Mouse (Mus musculus): ENCODE measurements around the gene Arhgdib.

Gene Arhgdib

GRCm38 (mm10) chr6:136950171-136950570 lies 8.5 kb upstream of the Arhgdib start:
- no peak for DNase-seq (ENCODE audit: low spot score)

GRCm38 (mm10) chr6:136947716-136948115 lies 6.0 kb upstream of the Arhgdib start:
- no peak for DNase-seq (ENCODE audit: low spot score)

- no peak for DNase-seq (ENCODE audit: low spot score)
Measured at GRCm38 (mm10) chr6:136946943-136947342, 5.2 kb upstream of the Arhgdib start.

- DNase-seq (ENCODE audit: low spot score), result no peak
Measured at GRCm38 (mm10) chr6:136946241-136946640, 4.5 kb upstream of the Arhgdib start.

- no peak for DNase-seq (ENCODE audit: low spot score)
Measured at GRCm38 (mm10) chr6:136944511-136944910, 2.8 kb upstream of the Arhgdib start.

- DNase-seq (ENCODE audit: low spot score), result no peak
Measured at GRCm38 (mm10) chr6:136943392-136943791, 1.7 kb upstream of the Arhgdib start.

GRCm38 (mm10) chr6:136942280-136942679 lies 581 bp upstream of the Arhgdib start:
- DNase-seq (ENCODE audit: low spot score), result no peak

- no peak for DNase-seq (ENCODE audit: low spot score)
Measured at GRCm38 (mm10) chr6:136940188-136940960, 1.3 kb downstream of the Arhgdib start.

- no peak for DNase-seq (ENCODE audit: low spot score)
Measured at GRCm38 (mm10) chr6:136939326-136940187, 2.1 kb downstream of the Arhgdib start.

- DNase-seq (ENCODE audit: low spot score), result no peak
Measured at GRCm38 (mm10) chr6:136938331-136939126, 3.2 kb downstream of the Arhgdib start.

- DNase-seq (ENCODE audit: low spot score), result no peak
Measured at GRCm38 (mm10) chr6:136937117-136937516, 4.6 kb downstream of the Arhgdib start.

GRCm38 (mm10) chr6:136936361-136936760 lies 5.3 kb downstream of the Arhgdib start:
- no peak for DNase-seq (ENCODE audit: low spot score)

GRCm38 (mm10) chr6:136935233-136935632 lies 6.5 kb downstream of the Arhgdib start:
- no peak for DNase-seq (ENCODE audit: low spot score)

- no peak for DNase-seq (ENCODE audit: low spot score)
Measured at GRCm38 (mm10) chr6:136934068-136934467, 7.6 kb downstream of the Arhgdib start.

- no peak for DNase-seq (ENCODE audit: low spot score)
Measured at GRCm38 (mm10) chr6:136931246-136931645, 10.5 kb downstream of the Arhgdib start.

- DNase-seq (ENCODE audit: low spot score), result peak; percentile 67
Measured at GRCm38 (mm10) chr6:136930677-136931076, 11.0 kb downstream of the Arhgdib start.

GRCm38 (mm10) chr6:136927626-136928025 lies 14.1 kb downstream of the Arhgdib start:
- DNase-seq (ENCODE audit: low spot score), result no peak

GRCm38 (mm10) chr6:136925049-136925448 lies 16.6 kb downstream of the Arhgdib start:
- DNase-seq (ENCODE audit: low spot score), result no peak

- no peak for DNase-seq (ENCODE audit: low spot score)
Measured at GRCm38 (mm10) chr6:136923532-136923931, 18.2 kb downstream of the Arhgdib start, which contains the start of gene Pde6h. Gene Pde6h, plus strand, starts transcription at chr6:136923832.

- DNase-seq (ENCODE audit: low spot score), result no peak
Measured at GRCm38 (mm10) chr6:136922871-136923270, 18.8 kb downstream of the Arhgdib start.

- DNase-seq (ENCODE audit: low spot score), result no peak
Measured at GRCm38 (mm10) chr6:136922080-136922479, 19.6 kb downstream of the Arhgdib start, which contains the start of gene Erp27. Gene Erp27, minus strand, starts transcription at chr6:136922180.

GRCm38 (mm10) chr6:136921601-136922000 lies 20.1 kb downstream of the Arhgdib start:
- DNase-seq (ENCODE audit: low spot score), result no peak

Measured in spleen, adult 12 weeks (tissue).